Mouse (Mus musculus): ENCODE measurements around the gene Cd274. TPM values are rescaled to one million over a fixed set of nuclear protein-coding genes. Genes with fewer than 3 reads are reported as not detected.

The Cd274 gene
- total RNA-seq (2023) = 1 to 10 TPM; 5.4 to 6.5 TPM

DNA sequence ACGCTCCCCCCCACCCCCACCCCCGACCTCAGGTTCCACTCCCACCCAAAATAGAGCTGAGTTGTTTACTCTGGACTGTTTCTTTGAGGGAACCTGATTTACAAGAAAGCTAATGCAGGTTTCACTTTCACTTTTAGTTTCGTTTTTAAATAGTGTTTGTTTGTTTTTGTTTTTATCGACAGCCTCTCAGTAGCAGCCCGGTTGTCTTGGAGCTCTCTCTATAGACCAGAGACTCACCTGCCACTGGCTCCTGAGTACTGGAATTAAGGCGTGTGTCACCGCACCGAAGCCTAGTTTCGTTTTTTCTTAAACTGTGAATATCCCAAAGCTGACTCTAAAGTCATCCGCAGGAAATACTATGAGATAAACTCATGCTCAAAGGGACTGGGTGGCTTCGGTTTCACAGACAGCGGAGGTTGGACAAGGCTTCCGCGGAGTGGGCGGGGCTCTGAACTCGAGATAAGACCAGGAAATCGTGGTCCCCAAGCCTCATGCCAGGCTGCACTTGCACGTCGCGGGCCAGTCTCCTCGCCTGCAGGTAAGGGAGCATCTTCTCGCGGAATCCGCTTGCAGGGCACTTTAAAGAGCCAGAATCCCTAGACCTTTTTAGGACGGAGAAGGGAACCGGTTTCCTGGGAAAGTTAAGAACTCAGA, at the start of gene Cd274, which contains the start of gene Plgrkt:
Cd274 (plus strand) TSS at position 487 of the 654 bp plus-strand sequence.
Plgrkt (minus strand) TSS at position 422 of the 654 bp plus-strand sequence.

GRCm38 (mm10) chr19:29325053-29325851, 42.0 kb upstream of the Cd274 start, which contains the start of gene Insl6:
Insl6 (minus strand) TSS chr19:29325356.

GRCm38 (mm10) chr19:29334068-29334745, 33.0 kb upstream of the Cd274 start, which contains the start of gene Rln1:
Rln1 (minus strand) TSS chr19:29334670.

DNA sequence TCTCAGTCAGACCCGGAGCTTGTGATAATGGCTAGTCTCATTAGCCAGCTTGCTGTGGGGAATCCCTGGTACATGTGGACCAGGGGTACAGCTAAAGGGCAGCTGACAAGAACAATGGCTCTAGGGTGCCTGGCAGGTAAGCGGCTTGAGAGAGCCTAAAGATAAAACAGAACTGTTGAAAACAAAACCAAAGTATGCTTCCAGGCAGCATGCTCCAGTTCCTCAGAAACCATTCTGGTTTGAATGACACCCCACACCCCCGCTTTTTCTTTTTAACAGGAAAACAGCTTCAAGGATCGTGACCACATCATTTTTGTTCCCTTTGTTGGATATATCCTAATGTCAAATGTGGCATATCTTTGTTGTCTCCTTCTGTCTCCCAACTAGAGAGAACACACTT, 43.4 kb downstream of the Cd274 start, which contains the start of gene Pdcd1lg2:
Pdcd1lg2 (plus strand) TSS at position 301 of the 400 bp plus-strand sequence.

Other genes starting within 250 kb of the Cd274 start
- 10 to 100 TPM; 43.0 to 47.1 TPM for gene Jak2, start 115.6 kb upstream of the Cd274 start, total RNA-seq (2023)
- not detected for gene Insl6, start 42.1 kb upstream of the Cd274 start, total RNA-seq (2023)
- gene Rln1, start 32.8 kb upstream of the Cd274 start, total RNA-seq (2023) = not detected
- gene Plgrkt, start 65 bp upstream of the Cd274 start, total RNA-seq (2023) = 10 to 100 TPM; 48.3 to 57.3 TPM
- gene Pdcd1lg2, start 43.5 kb downstream of the Cd274 start, total RNA-seq (2023) = under 1 TPM in 1 of 2 experiments, not detected in 1; 0.29 TPM
- 10 to 100 TPM; 23.3 to 23.4 TPM for gene Ric1, start 154.8 kb downstream of the Cd274 start, total RNA-seq (2023)

Measured in neutrophil, adult 59 days (primary cell).